Mouse (Mus musculus) regulatory T cell (primary cell): Measurements from ENCODE around the gene H2afv.

Experiments
- in situ Hi-C: fragments of 300-600 bp; cut with MboI, MseI; formaldehyde crosslinking; loops from one replicate; pipeline ENCODE4 v1.15.1; 2025; ENCODE audit warnings: high pct_unique_total_duplicates

The H2afv gene

GRCm38 (mm10) chr11:6444077-6444853, at the start of gene H2afv:
Gene H2afv (minus strand): TSS chr11:6444443.
- in situ Hi-C loops: no loop called here

GRCm38 (mm10) chr11:6489691-6490503, 45.7 kb upstream of the H2afv start:
- in situ Hi-C loops: no loop called here

- in situ Hi-C loops: no loop called here
Measured at GRCm38 (mm10) chr11:6489257-6489656, 45.0 kb upstream of the H2afv start.

- in situ Hi-C loops: no loop called here
Measured at GRCm38 (mm10) chr11:6488041-6488684, 43.9 kb upstream of the H2afv start.

GRCm38 (mm10) chr11:6487496-6487895, 43.3 kb upstream of the H2afv start:
- in situ Hi-C loops: no loop called here

GRCm38 (mm10) chr11:6486916-6487315, 42.7 kb upstream of the H2afv start:
- in situ Hi-C loops: no loop called here

- in situ Hi-C loops: no loop called here
Measured at GRCm38 (mm10) chr11:6484244-6484959, 40.2 kb upstream of the H2afv start.

- in situ Hi-C loops: no loop called here
Measured at GRCm38 (mm10) chr11:6483103-6483502, 38.9 kb upstream of the H2afv start.

- in situ Hi-C loops: no loop called here
Measured at GRCm38 (mm10) chr11:6481669-6482185, 37.5 kb upstream of the H2afv start.

GRCm38 (mm10) chr11:6480681-6481405, 36.6 kb upstream of the H2afv start:
- in situ Hi-C loops: no loop called here

- in situ Hi-C loops: no loop called here
Measured at GRCm38 (mm10) chr11:6480191-6480590, 35.9 kb upstream of the H2afv start.

- in situ Hi-C loops: no loop called here
Measured at GRCm38 (mm10) chr11:6479231-6479630, 35.0 kb upstream of the H2afv start.

GRCm38 (mm10) chr11:6477350-6477749, 33.1 kb upstream of the H2afv start:
- in situ Hi-C loops: no loop called here

- in situ Hi-C loops: no loop called here
Measured at GRCm38 (mm10) chr11:6476876-6477275, 32.6 kb upstream of the H2afv start.

GRCm38 (mm10) chr11:6475867-6476484, 31.7 kb upstream of the H2afv start, which contains the start of gene Purb:
Gene Purb (minus strand): TSS chr11:6475917.
- in situ Hi-C loops: no loop called here

- in situ Hi-C loops: no loop called here
Measured at GRCm38 (mm10) chr11:6474874-6475731, 30.9 kb upstream of the H2afv start.

GRCm38 (mm10) chr11:6474381-6474780, 30.1 kb upstream of the H2afv start:
- in situ Hi-C loops: no loop called here

- in situ Hi-C loops: no loop called here
Measured at GRCm38 (mm10) chr11:6472076-6472475, 27.8 kb upstream of the H2afv start.

- in situ Hi-C loops: no loop called here
Measured at GRCm38 (mm10) chr11:6471493-6471892, 27.2 kb upstream of the H2afv start.
